36 mouse cellular contexts compared by ENCODE assay signal in the genomic region with DNA sequence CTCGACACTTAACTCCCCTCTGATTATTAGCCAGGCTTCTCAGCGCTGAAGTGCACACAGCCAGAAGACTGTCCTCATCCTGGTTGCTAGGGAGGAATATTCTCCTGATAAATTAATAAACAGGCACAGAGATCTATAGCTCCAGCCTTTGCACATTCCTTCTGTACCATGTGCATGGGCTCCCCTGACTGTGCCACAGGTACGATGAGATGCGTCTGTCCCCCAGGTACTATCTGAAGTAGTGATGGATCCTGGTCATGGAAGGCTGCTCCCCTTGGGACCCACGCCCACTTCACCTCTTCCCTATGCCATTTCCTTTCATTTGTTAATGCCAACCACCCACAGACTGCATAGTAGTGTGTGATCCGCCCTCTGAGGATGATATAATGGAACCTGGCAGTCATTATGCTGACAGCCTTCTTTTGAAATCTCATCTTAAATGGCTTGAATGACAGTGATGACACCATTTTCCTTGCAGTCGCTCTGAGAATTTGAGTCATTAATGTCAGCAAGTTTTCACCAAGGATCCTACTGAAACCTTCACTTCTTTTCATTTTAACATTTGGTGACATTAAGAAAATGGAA. TPM values are rescaled to one million over a fixed set of nuclear protein-coding genes. Genes with fewer than 3 reads are reported as not detected.
A peak's percentile ranks its signal among the peaks of the same experiment; 100 is the strongest.
DNase-seq lines count a peak whose midpoint lies in the region; ATAC-seq lines count a peak whose summit lies in the region.
"Had no signal": no experiment of that assay in that cellular context is flagged by ENCODE, and none has a peak within 500 bp of the region (broad histone marks: within the 10 kb centered on the region; RNA-seq: fewer than 3 reads in every experiment).

No protein-coding gene starts in this region.

- H3K4me3 ChIP-seq in embryonic facial prominence, embryonic 11.5 days (ENCODE audit: low read depth, low read length) = no peak overlapping the region
- no peak overlapping the region for H3K4me3 ChIP-seq in embryonic facial prominence, embryonic 10.5 days
- no peak overlapping the region for H3K4me3 ChIP-seq in midbrain, embryonic 13.5 days (replicated peaks)
- H3K4me3 ChIP-seq in midbrain, embryonic 10.5 days = no peak overlapping the region
- H3K4me3 ChIP-seq in forebrain, embryonic 14.5 days (ENCODE audit: low read depth, low read length) = no peak overlapping the region
- H3K4me3 ChIP-seq: erythroblast, embryonic 14.5 days; hindbrain, embryonic 12.5 days; limb, embryonic 10.5 days; limb, embryonic 15.5 days; liver, embryonic 13.5 days; megakaryocyte, embryonic 14.5 days; stomach, embryonic 15.5 days had no signal

- WGBS in embryonic facial prominence, embryonic 11.5 days = 77% methylated on average over 7 of the region's 7 CpGs
- WGBS in embryonic facial prominence, embryonic 10.5 days = 84% methylated on average over 7 of the region's 7 CpGs
- WGBS in midbrain, embryonic 13.5 days = 75% methylated on average over 7 of the region's 7 CpGs
- WGBS in midbrain, embryonic 10.5 days = 83% methylated on average over 7 of the region's 7 CpGs
- 79% methylated on average over 7 of the region's 7 CpGs for WGBS in forebrain, embryonic 14.5 days

- H3K36me3 ChIP-seq in embryonic facial prominence, embryonic 11.5 days (replicated peaks; ENCODE audit: control insufficient read depth, insufficient read depth, low read depth, low read length) = no peaks in the 10 kb centered on the region
- no peaks in the 10 kb centered on the region for H3K36me3 ChIP-seq in embryonic facial prominence, embryonic 10.5 days (replicated peaks)
- no peaks in the 10 kb centered on the region for H3K36me3 ChIP-seq in midbrain, embryonic 13.5 days
- H3K36me3 ChIP-seq in midbrain, embryonic 10.5 days = no peaks in the 10 kb centered on the region
- no peaks in the 10 kb centered on the region for H3K36me3 ChIP-seq in forebrain, embryonic 14.5 days (ENCODE audit: control insufficient read depth, insufficient read depth, low read length)
- H3K36me3 ChIP-seq: G1E; hindbrain, embryonic 12.5 days; limb, embryonic 10.5 days; limb, embryonic 15.5 days; liver, embryonic 13.5 days; stomach, embryonic 15.5 days had no signal

- no peak overlapping the region for H3K9ac ChIP-seq in embryonic facial prominence, embryonic 11.5 days (replicated peaks; ENCODE audit: low read length)
- H3K9ac ChIP-seq in midbrain, embryonic 13.5 days (replicated peaks) = no peak overlapping the region
- no peak overlapping the region for H3K9ac ChIP-seq in forebrain, embryonic 14.5 days (ENCODE audit: low read length)
- H3K9ac ChIP-seq: hindbrain, embryonic 12.5 days; limb, embryonic 15.5 days; liver, embryonic 13.5 days; stomach, embryonic 15.5 days had no signal

- no peaks in the 10 kb centered on the region for H3K27me3 ChIP-seq in embryonic facial prominence, embryonic 11.5 days (ENCODE audit: control insufficient read depth, insufficient read depth, low read length)
- no peaks in the 10 kb centered on the region; the same call in 1 of the 2 replicates for H3K27me3 ChIP-seq in embryonic facial prominence, embryonic 10.5 days (replicated peaks; ENCODE audit: low read depth, poor library complexity, severe bottlenecking)
- H3K27me3 ChIP-seq in midbrain, embryonic 13.5 days = no peaks in the 10 kb centered on the region
- no peaks in the 10 kb centered on the region for H3K27me3 ChIP-seq in midbrain, embryonic 10.5 days (ENCODE audit: low read depth, poor library complexity, severe bottlenecking)
- no peaks in the 10 kb centered on the region for H3K27me3 ChIP-seq in forebrain, embryonic 14.5 days (replicated peaks; ENCODE audit: control insufficient read depth, insufficient read depth, low read length)
- H3K27me3 ChIP-seq: CH12.LX; hindbrain, embryonic 12.5 days; limb, embryonic 15.5 days; liver, embryonic 13.5 days; Patski; stomach, embryonic 15.5 days had no signal

- no peaks in the 10 kb centered on the region for H3K4me1 ChIP-seq in embryonic facial prominence, embryonic 11.5 days (ENCODE audit: control insufficient read depth, insufficient read depth, low read length)
- H3K4me1 ChIP-seq in embryonic facial prominence, embryonic 10.5 days = peaks cover 7% of the 10 kb centered on the region
- peaks cover 12% of the 10 kb centered on the region; the same call in 1 of the 2 replicates for H3K4me1 ChIP-seq in midbrain, embryonic 13.5 days (replicated peaks)
- H3K4me1 ChIP-seq in midbrain, embryonic 10.5 days = peaks cover 15% of the 10 kb centered on the region
- H3K4me1 ChIP-seq in forebrain, embryonic 14.5 days (ENCODE audit: control insufficient read depth, insufficient read depth, low read length) = peaks cover 6% of the 10 kb centered on the region; the same call in 1 of the 2 replicates
- H3K4me1 ChIP-seq: hindbrain, embryonic 12.5 days; limb, embryonic 15.5 days; liver, embryonic 13.5 days; megakaryocyte, embryonic 14.5 days; stomach, embryonic 15.5 days had no signal

- no peak overlapping the region for H3K27ac ChIP-seq in embryonic facial prominence, embryonic 11.5 days (replicated peaks; ENCODE audit: low read depth, low read length)
- H3K27ac ChIP-seq in embryonic facial prominence, embryonic 10.5 days (replicated peaks) = no peak overlapping the region
- H3K27ac ChIP-seq in midbrain, embryonic 13.5 days = no peak overlapping the region
- H3K27ac ChIP-seq in midbrain, embryonic 10.5 days (replicated peaks) = no peak overlapping the region
- peak overlapping the region; percentile 21; the same call in 1 of the 2 replicates for H3K27ac ChIP-seq in forebrain, embryonic 14.5 days (ENCODE audit: low read depth, low read length)
- H3K27ac ChIP-seq: hindbrain, embryonic 12.5 days; limb, embryonic 10.5 days; limb, embryonic 15.5 days; liver, embryonic 13.5 days; stomach, embryonic 15.5 days had no signal

- ATAC-seq in embryonic facial prominence, embryonic 11.5 days (replicated peaks; ENCODE audit: insufficient number of reproducible peaks, low FRiP score, low TSS enrichment, low read depth) = peak; percentile 48; the same call in 1 of the 2 replicates
- peak; percentile 73 for ATAC-seq in midbrain, embryonic 13.5 days
- peak; percentile 45 for ATAC-seq in forebrain, embryonic 14.5 days
- ATAC-seq: inflammation-experienced regulatory T-cells, adult 6 months; lung, postnatal 0 days; Patski had no signal

- H3K9me3 ChIP-seq in embryonic facial prominence, embryonic 11.5 days (replicated peaks; ENCODE audit: control insufficient read depth, low read length) = no peaks in the 10 kb centered on the region
- no peaks in the 10 kb centered on the region for H3K9me3 ChIP-seq in embryonic facial prominence, embryonic 10.5 days
- H3K9me3 ChIP-seq in midbrain, embryonic 13.5 days = no peaks in the 10 kb centered on the region
- no peaks in the 10 kb centered on the region for H3K9me3 ChIP-seq in midbrain, embryonic 10.5 days (replicated peaks)
- no peaks in the 10 kb centered on the region for H3K9me3 ChIP-seq in forebrain, embryonic 14.5 days (replicated peaks; ENCODE audit: control insufficient read depth, low read length)
- H3K9me3 ChIP-seq: G1E; hindbrain, embryonic 12.5 days; limb, embryonic 10.5 days; limb, embryonic 15.5 days; liver, embryonic 13.5 days; megakaryocyte, embryonic 14.5 days; stomach, embryonic 15.5 days had no signal

- intact Hi-C loops in heart, postnatal 14 days (cut with DNase I) = no loop called here

- H3K4me2 ChIP-seq in embryonic facial prominence, embryonic 11.5 days (ENCODE audit: low read depth, low read length) = no peak overlapping the region
- H3K4me2 ChIP-seq in midbrain, embryonic 13.5 days (replicated peaks) = no peak overlapping the region
- no peak overlapping the region for H3K4me2 ChIP-seq in forebrain, embryonic 14.5 days (ENCODE audit: low read length)
- H3K4me2 ChIP-seq: hindbrain, embryonic 12.5 days; limb, embryonic 15.5 days; liver, embryonic 13.5 days; stomach, embryonic 15.5 days had no signal

- DNase-seq in embryonic facial prominence, embryonic 11.5 days (ENCODE audit: low spot score) = no peak
- DNase-seq in embryonic facial prominence, embryonic 10.5 days (ENCODE audit: low spot score) = no peak
- DNase-seq in midbrain, embryonic 10.5 days (ENCODE audit: low spot score) = no peak
- peak; percentile 39 for DNase-seq in forebrain, embryonic 14.5 days (ENCODE audit: low spot score)
- no peak for DNase-seq in heart, postnatal 14 days
- no peak for DNase-seq in ovary, adult 18-20 months (ENCODE audit: low spot score)
- DNase-seq: adrenal gland, postnatal 25 days; cerebellum, adult 9-10 months; embryo, embryonic 11 days; gastrocnemius, postnatal 14 days; kidney, adult 11 months; kidney, postnatal 14 days; layer of hippocampus, adult 9-11 months; liver, embryonic 13.5 days; lung, adult 18-20 months; lung, postnatal 4 days; right cerebral cortex, postnatal 25 days; thymus, postnatal 14 days had no signal

RNA-seq across cellular contexts. Expression of a gene that starts 3.1 kb away (rescaled TPM):
- 1.0 and 2.0 TPM in 2 replicates for polyA plus RNA-seq in embryonic facial prominence, embryonic 11.5 days (2014; fragmentation: Nextera tagmentation; extraction: Ambion mirVana)
- polyA plus RNA-seq in embryonic facial prominence, embryonic 10.5 days (2016; fragmentation: Nextera tagmentation; extraction: Ambion mirVana) = 0.65 and 1.5 TPM in 2 replicates
- polyA plus RNA-seq in midbrain, embryonic 13.5 days (2015; fragmentation: Nextera tagmentation; extraction: Ambion mirVana) = 0.41 and 0.63 TPM in 2 replicates
- polyA plus RNA-seq in midbrain, embryonic 10.5 days (2016; fragmentation: Nextera tagmentation; extraction: Ambion mirVana) = 0.12 and 0.52 TPM in 2 replicates
- 0.51 and 0.93 TPM in 2 replicates for polyA plus RNA-seq in forebrain, embryonic 14.5 days (2014; fragmentation: Nextera tagmentation; extraction: Ambion mirVana)
- total RNA-seq in heart, postnatal 14 days (2021) = not detected
- total RNA-seq: adrenal gland, adult 18-20 months; adrenal gland, postnatal 25 days; CH12.LX; gastrocnemius, postnatal 14 days; granulocyte monocyte progenitor cell, adult 5-6 weeks; heart, postnatal 25 days; monocyte, adult 5-6 weeks had no signal
- polyA plus RNA-seq: erythroblast, embryonic 14.5 days; G1E; heart, embryonic 14.5 days; inflammation-experienced regulatory T-cells, adult 6 months; liver, embryonic 13.5 days; lung, postnatal 0 days; Patski; stomach, embryonic 15.5 days; urinary bladder, adult 2 months had no signal
